Mouse (Mus musculus) brown adipose tissue, adult 24 weeks (tissue): Measurements from ENCODE around the gene Bora. TPM values are rescaled to one million over a fixed set of nuclear protein-coding genes. Genes with fewer than 3 reads are reported as not detected.
"Not testable (repeated sequence)": the region's sequence is repeated elsewhere in the genome, so short reads cannot be mapped to it uniquely, and the experiment has no call there.

ENCODE experiments used
- H3K27ac ChIP-seq: fragments of 200-500 bp; replicated peaks from 2 replicates; pipeline ENCODE4 v1.5.1; 2012; ENCODE audit warnings: low read depth, mild to moderate bottlenecking, low read length
- H3K4me1 ChIP-seq: fragments of 200-500 bp; 2 replicates; pipeline ENCODE4 v1.6.1; 2012; ENCODE audit warnings: low read length, mixed read lengths; ENCODE audit not compliant: control insufficient read depth, insufficient read depth, insufficient read length
- H3K4me3 ChIP-seq: fragments of 200-500 bp; 2 replicates; pipeline ENCODE4 v1.5.1; 2012; ENCODE audit warnings: low read depth, mild to moderate bottlenecking, low read length, moderate library complexity; ENCODE audit not compliant: insufficient read depth
- polyA plus RNA-seq: library from polyadenylated mRNA; stranded (reverse); fragments of >200 nt; gene quantifications from 2 replicates; pipeline ENCODE4 v1.2.4, GENCODE M21; 2012; ENCODE audit not compliant: missing spikeins, insufficient read depth, insufficient read length

Gene Bora
- polyA plus RNA-seq, result 2.2 TPM in 1 of 2 replicates, not detected in the other

GRCm38 (mm10) chr14:99046031-99046781 lies at the start of gene Bora, which contains the start of gene Mzt1:
Gene Bora (plus strand): TSS chr14:99046222.
Gene Mzt1 (minus strand): TSS chr14:99046134.
- Histone ChIP-seq H3K27ac (peak within 1 kb of the TSS; percentile 23; the same call in 1 of the 2 replicates), H3K4me3 (peak within 1 kb of the TSS; percentile 87), H3K4me1 (peaks cover 12% of the 10 kb centered on the region)

DNA sequence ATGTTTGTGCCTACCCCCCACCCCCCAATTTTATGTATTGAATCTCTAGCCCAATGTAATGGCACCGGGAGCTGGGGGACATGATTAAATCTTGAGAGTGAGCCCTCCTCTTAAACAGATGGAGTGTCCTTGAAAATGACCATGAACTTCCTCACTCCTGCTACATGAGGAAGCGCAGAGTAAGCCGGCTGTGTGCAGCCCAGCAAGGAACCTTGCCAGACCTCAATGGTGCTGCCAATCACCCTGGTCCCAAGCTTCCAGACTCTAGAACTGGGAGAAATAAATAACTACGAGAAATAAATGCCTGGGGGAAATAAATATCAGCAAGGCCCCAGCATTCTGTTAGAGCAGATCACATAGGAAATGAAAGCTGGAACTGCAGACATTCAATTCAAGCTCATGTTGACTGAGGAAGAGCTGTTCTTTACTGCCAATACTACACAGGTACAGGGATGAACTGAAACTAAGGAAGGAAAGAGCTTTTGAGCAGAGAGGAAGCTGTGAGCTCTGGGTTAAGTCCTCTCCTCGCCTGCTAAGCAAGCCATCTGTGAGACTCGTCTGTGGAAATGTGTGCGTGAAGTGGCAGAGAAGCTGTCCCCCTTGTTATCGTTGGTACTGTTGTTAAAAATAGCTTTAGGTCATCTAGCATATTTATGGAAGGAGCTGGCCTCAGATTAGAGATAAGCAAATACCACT lies 35.6 kb upstream of the Bora start:
- H3K4me1 ChIP-seq, result no peaks in the 10 kb centered on the region
- H3K27ac ChIP-seq, result no peak overlapping the region
- H3K4me3 ChIP-seq, result no peak overlapping the region

GRCm38 (mm10) chr14:99010920-99011313 lies 35.1 kb upstream of the Bora start:
- H3K4me1 ChIP-seq, result no peaks in the 10 kb centered on the region
- H3K4me3 ChIP-seq, result no peak overlapping the region
- H3K27ac ChIP-seq, result no peak overlapping the region

GRCm38 (mm10) chr14:99018691-99019090 lies 27.3 kb upstream of the Bora start:
- no peak overlapping the region for H3K4me3 ChIP-seq
- H3K4me1 ChIP-seq, result no peaks in the 10 kb centered on the region
- no peak overlapping the region for H3K27ac ChIP-seq

GRCm38 (mm10) chr14:99019136-99019808 lies 26.8 kb upstream of the Bora start:
- Histone ChIP-seq H3K4me3 (no peak overlapping the region), H3K27ac (no peak overlapping the region)

GRCm38 (mm10) chr14:99022346-99023086 lies 23.5 kb upstream of the Bora start:
- Histone ChIP-seq H3K4me3 (no peak overlapping the region), H3K27ac (no peak overlapping the region), H3K4me1 (no peaks in the 10 kb centered on the region)

More at GRCm38 (mm10) chr14:99019136-99019808, 26.8 kb upstream of the Bora start:
- H3K4me1 ChIP-seq, result no peaks in the 10 kb centered on the region

DNA sequence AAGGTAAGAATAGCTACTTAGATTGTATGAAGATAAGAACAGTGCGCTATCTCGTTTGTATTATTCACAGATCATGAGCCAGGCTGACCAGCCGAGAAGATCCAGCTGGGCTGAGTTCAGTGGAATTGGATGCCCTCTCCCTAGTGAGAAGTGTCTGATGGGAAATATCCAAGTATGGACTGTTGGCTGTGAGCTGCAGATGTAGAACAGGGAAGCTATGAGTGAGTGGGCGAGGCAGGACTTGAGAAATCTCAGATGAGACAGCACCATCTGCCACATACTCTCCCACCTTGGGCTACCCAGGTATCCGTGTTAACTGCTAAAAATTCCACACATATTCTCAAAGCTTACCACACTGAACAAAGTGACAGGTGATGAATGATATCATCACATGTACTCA lies 16.0 kb upstream of the Bora start:
- Histone ChIP-seq H3K4me1 (no peaks in the 10 kb centered on the region), H3K27ac (no peak overlapping the region), H3K4me3 (no peak overlapping the region)

GRCm38 (mm10) chr14:99031337-99031873 lies 14.6 kb upstream of the Bora start:
- H3K4me3 ChIP-seq, result no peak overlapping the region
- H3K27ac ChIP-seq, result no peak overlapping the region
- no peaks in the 10 kb centered on the region for H3K4me1 ChIP-seq

DNA sequence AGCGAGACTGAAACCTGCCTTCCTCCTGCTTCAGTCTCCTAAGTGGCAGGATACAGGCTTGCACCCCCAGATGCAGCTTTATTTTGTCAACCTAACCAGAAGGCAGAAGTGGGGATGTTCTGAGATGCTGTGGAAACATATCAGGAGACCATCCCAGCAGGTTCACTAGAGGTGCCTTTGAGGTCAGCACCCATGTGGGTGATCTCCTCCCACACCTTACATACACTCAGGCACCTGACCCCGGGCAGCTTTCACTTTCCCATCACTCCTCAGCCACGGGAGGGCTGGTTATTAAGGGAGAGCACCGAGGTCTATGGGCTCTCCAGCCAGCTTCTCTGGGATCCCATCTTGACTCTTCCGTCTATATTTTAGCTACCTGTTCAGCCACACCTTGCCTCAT lies 13.4 kb upstream of the Bora start:
- no peak overlapping the region for H3K27ac ChIP-seq
- H3K4me3 ChIP-seq, result no peak overlapping the region
- no peaks in the 10 kb centered on the region for H3K4me1 ChIP-seq

GRCm38 (mm10) chr14:99034851-99035250 lies 11.2 kb upstream of the Bora start:
- H3K27ac ChIP-seq, H3K4me3 ChIP-seq, H3K4me1 ChIP-seq: not testable (repeated sequence)

- H3K4me1 ChIP-seq, result no peaks in the 10 kb centered on the region
These were observed 10.0 kb upstream of the Bora start for GRCm38 (mm10) chr14:99036039-99036438.

GRCm38 (mm10) chr14:99037703-99038102 lies 8.3 kb upstream of the Bora start:
- Histone ChIP-seq H3K4me1 (peaks cover 3% of the 10 kb centered on the region; the same call in 1 of the 2 replicates), H3K27ac (no peak overlapping the region), H3K4me3 (no peak overlapping the region)

More at GRCm38 (mm10) chr14:99036039-99036438, 10.0 kb upstream of the Bora start:
- Histone ChIP-seq H3K27ac (no peak overlapping the region), H3K4me3 (no peak overlapping the region)

DNA sequence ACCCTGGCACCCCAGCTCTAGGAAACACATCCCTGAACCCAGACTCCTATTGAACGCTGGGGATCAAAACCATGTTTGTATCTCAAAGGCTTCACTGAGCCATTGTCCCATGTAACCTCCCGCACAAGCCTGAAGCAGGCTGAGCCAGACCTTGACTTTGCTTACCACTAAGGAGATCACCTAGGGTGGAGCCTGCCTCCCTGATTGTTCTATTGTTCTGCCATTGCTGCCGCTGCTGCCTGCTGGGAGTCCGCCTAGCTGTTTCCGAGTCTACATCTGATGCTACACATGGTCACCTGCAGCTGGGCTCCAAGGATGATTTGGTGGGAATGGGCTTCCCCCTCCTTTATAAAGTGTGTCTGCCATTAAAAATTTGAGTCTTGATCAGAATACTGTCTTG lies 6.7 kb upstream of the Bora start:
- H3K27ac ChIP-seq, H3K4me3 ChIP-seq: not testable (repeated sequence)
- H3K4me1 ChIP-seq, result peaks cover 12% of the 10 kb centered on the region

GRCm38 (mm10) chr14:99041416-99041815 lies 4.6 kb upstream of the Bora start:
- H3K27ac ChIP-seq, result no peak overlapping the region
- peaks cover 12% of the 10 kb centered on the region for H3K4me1 ChIP-seq
- no peak overlapping the region for H3K4me3 ChIP-seq
